Mouse (Mus musculus) brain, embryonic 14.5 days (tissue): ENCODE results near the gene Ubald2. TPM values are rescaled to one million over a fixed set of nuclear protein-coding genes. Genes with fewer than 3 reads are reported as not detected.
A peak's percentile ranks its signal among the peaks of the same experiment; 100 is the strongest.

Experiments
- DNase-seq: peaks from one replicate; pipeline ENCODE4 v3.0.0-alpha.2; 2011; ENCODE audit warnings: low read depth
- CTCF ChIP-seq: fragments of 200-500 bp; IDR thresholded peaks from 2 replicates; pipeline ENCODE4 v1.5.1; 2012; ENCODE audit warnings: inconsistent platforms, mild to moderate bottlenecking, moderate library complexity, borderline replicate concordance; ENCODE audit not compliant: insufficient read depth, insufficient read length; ENCODE audit errors: extremely low read depth
- POLR2A ChIP-seq: fragments of 200-500 bp; IDR thresholded peaks from 2 replicates; pipeline ENCODE4 v1.6.1; 2012; ENCODE audit warnings: mild to moderate bottlenecking, inconsistent platforms, borderline replicate concordance; ENCODE audit not compliant: poor library complexity, insufficient read depth, insufficient read length, severe bottlenecking; ENCODE audit errors: extremely low read depth
- polyA plus RNA-seq: library from polyadenylated mRNA; depleted of rRNA; stranded (reverse); fragments of >200 nt; gene quantifications from 2 replicates; pipeline ENCODE4 v1.2.3, GENCODE M21; 2012

Ubald2 gene
- polyA plus RNA-seq, 1 experiment = 203 TPM

- no peak for TF ChIP-seq CTCF
- no peak for TF ChIP-seq POLR2A
- DNase-seq = peak; percentile 28
These were observed 3.0 kb upstream of the Ubald2 start for GRCm38 (mm10) chr11:116430723-116431427.

DNA sequence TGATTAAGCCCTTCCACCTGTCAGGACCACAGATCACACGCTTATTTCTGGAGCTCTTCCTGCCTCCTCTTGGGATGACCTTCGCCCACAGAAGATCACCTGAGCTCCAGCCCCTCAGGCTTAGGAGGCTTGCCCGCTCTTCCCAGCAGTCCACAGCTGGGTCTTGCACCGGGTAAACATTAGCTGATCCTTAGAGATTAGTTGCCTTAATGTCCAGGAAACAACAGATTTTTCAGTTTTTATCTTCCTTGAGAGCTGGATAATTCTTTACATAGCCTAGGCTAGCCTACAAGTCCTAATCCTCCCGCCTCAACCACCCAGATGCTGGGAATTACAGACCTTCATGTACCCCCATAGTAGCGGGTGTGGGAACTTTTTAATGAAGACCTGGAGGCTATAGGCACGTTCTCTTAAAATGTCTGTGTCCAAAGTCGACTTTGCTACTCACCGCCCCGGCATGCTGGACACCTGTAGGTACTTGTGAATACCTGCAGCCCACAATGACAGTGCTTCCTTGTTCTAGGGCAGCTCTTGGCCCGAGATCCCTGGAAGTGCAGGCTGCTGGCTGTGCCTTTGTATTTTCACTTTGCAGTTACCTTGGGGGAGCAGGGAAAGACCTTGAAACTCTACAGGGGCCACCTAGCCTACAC lies 2.3 kb upstream of the Ubald2 start:
- no peak for DNase-seq
- TF ChIP-seq CTCF (no peak), POLR2A (no peak)

GRCm38 (mm10) chr11:116432127-116432526 lies 1.8 kb upstream of the Ubald2 start:
- TF ChIP-seq POLR2A (no peak), CTCF (no peak)
- no peak for DNase-seq

GRCm38 (mm10) chr11:116432593-116433355 lies 1.1 kb upstream of the Ubald2 start:
- no peak for DNase-seq
- TF ChIP-seq CTCF = no peak
- TF ChIP-seq POLR2A = no peak

- peak; percentile 70 for DNase-seq
These were observed 533 bp downstream of the Ubald2 start for GRCm38 (mm10) chr11:116434287-116434966.

DNA sequence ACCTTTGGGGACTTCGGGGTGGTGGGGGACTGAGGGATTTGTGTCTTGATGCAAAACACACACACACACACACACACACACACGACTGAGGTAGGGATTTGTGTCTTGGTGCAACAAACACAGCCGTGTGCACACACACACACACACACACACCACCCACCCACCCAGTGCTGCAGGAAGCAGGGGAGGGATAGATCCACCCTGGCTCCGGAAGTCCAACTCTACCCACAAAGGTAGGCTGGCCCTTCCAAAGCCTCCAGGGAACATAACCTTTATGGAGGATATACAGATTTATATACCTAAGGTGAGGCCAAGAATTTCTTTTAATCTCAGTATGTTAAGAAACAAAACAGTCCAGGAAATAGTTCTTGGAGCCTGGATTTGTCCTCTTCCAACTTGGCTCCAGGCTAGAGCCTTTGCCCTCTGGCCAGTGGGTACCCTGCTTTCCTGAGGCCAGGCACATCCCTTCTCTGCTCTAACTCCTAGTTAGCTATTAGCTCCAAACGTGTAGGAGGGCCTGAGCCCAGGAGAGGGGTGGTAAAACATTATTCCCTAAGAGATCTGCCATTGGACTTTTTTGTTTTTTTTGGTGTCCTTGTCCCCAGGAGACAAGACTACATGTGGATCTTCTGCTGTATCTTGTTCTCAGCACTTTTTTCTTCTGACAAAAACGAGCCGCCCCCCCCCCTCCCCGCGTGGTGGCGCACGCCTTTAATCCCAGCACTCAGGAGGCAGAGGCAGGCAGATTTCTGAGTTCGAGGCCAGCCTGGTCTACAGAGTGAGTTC lies 1.3 kb downstream of the Ubald2 start:
- no peak for TF ChIP-seq POLR2A
- TF ChIP-seq CTCF = no peak
- peak; percentile 48 for DNase-seq

More at GRCm38 (mm10) chr11:116434287-116434966, 533 bp downstream of the Ubald2 start:
- TF ChIP-seq CTCF (no peak), POLR2A (0 out of 2 replicates have a peak, but pooled peaks have one; percentile 22)

GRCm38 (mm10) chr11:116435992-116436724 lies 2.3 kb downstream of the Ubald2 start:
- TF ChIP-seq POLR2A = no peak
- TF ChIP-seq CTCF = no peak
- DNase-seq = no peak

GRCm38 (mm10) chr11:116436725-116437331 lies 2.9 kb downstream of the Ubald2 start:
- TF ChIP-seq CTCF (no peak), POLR2A (no peak)
- no peak for DNase-seq

GRCm38 (mm10) chr11:116437541-116437940 lies 3.6 kb downstream of the Ubald2 start:
- DNase-seq = no peak
- no peak for TF ChIP-seq CTCF
- TF ChIP-seq POLR2A = no peak
